Mouse (Mus musculus): ENCODE measurements around the gene Srrm3.

Gene Srrm3

GRCm38 (mm10) chr5:135870505-135870904, 63.8 kb downstream of the Srrm3 start:
- DNase-seq (ENCODE audit: low spot score), result no peak

GRCm38 (mm10) chr5:135872996-135873395, 66.3 kb downstream of the Srrm3 start:
- no peak for DNase-seq (ENCODE audit: low spot score)

- DNase-seq (ENCODE audit: low spot score), result no peak
These were observed 67.1 kb downstream of the Srrm3 start for GRCm38 (mm10) chr5:135873753-135874152.

GRCm38 (mm10) chr5:135877180-135877579, 70.5 kb downstream of the Srrm3 start:
- no peak for DNase-seq (ENCODE audit: low spot score)

- DNase-seq (ENCODE audit: low spot score), result no peak
These were observed 71.1 kb downstream of the Srrm3 start for GRCm38 (mm10) chr5:135877831-135878231.

GRCm38 (mm10) chr5:135879449-135880158, 72.9 kb downstream of the Srrm3 start:
- DNase-seq (ENCODE audit: low spot score), result peak; percentile 32

DNA sequence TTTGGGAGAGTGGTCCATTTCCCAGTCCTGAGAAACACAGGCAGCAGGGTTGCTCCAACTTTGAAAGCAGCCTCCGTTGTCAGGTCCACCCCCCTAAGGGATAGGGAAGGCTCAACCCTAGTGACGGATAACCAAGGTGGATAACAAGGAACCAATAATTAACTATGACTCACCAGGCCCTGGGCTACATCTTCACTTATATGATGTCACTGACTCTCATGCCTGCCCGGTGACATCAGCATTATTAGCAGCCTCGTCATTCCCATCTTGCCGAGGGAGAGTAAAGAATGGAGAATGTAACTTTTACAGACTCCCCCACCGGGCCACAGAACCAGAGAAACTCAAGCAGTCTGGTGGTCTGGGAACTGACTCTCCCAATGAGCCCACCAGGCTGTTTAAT, 78.0 kb downstream of the Srrm3 start:
- no peak for DNase-seq (ENCODE audit: low spot score)

DNA sequence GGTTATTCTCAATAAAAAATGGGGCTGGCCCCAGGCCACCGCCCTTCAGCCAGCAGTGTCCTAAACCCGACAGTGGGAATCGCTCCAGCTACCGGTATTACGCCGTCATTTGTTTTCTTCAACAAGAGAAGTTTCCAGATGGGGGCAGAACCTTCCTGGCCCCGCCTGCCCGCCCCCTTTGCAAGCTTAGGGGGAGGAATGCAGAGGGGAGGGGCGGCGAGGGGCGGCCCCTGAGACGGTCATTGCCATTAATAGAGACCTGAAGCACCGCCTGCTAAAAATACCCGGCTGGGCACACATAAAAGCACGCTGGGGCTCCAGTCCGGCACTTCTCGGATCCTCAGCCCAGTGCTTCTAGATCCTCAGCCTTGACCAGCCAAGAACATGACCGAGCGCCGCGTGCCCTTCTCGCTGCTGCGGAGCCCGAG, 81.0 kb downstream of the Srrm3 start, which contains the start of gene Hspb1:
Hspb1 (plus strand) TSS at position 245 of the 428 bp plus-strand sequence.
- no peak for DNase-seq (ENCODE audit: low spot score)

DNA sequence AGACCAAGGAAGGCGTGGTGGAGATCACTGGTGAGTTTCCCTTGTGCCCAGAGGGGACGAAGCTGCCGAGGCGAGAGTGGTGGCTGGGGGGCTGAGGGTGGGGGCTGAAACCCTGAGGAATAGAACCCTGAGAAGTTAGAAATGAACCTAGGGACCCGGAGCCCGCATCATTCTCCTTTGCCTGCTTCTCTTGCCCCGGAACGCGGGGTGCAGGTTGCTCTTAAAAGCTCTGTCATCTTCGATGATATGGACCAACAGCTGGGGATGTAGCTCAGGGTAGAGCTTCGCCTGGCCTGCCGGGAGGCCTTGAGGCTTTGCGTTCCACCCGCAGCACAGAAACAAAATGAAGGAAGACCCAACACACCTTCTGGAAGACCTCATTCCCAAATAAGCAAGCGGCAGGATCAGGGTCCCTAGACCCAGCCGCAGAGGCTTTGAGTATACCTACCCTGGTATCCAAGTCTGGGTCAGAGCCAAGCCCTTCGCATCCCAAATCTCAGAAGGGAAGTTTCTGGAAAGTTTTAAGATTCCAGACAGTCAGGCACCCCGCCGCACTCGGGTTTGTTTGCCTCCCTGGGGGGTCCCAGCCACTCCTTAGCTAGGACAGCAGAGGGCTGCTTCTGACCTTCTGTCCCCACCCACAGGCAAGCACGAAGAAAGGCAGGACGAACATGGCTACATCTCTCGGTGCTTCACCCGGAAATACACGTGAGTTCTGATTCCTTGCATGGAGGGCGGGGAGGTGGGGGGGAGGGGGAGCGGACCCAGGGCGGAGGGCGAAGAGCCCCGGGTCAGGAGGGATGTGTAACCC, 81.9 kb downstream of the Srrm3 start:
- no peak for DNase-seq (ENCODE audit: low spot score)

DNA sequence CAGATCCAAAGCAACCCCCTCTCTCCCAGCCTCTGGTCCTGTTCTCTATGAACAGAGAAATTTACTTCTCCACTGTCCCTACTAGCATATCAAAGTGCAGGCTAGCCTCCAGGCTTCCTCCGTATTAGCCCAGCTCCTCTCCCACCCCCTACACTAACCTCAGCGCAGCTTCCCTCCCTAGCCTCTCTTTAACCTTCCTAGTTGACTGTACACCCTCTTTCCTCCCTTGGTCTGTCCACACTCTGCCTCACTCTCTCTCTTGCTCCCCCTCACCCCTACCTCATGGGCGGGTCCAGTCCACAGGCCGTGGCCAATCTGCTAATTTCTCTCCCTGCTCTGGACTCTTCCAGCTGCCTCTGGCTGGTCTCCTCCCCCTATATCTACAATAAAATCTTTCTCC, 83.6 kb downstream of the Srrm3 start:
- DNase-seq (ENCODE audit: low spot score), result no peak

DNA sequence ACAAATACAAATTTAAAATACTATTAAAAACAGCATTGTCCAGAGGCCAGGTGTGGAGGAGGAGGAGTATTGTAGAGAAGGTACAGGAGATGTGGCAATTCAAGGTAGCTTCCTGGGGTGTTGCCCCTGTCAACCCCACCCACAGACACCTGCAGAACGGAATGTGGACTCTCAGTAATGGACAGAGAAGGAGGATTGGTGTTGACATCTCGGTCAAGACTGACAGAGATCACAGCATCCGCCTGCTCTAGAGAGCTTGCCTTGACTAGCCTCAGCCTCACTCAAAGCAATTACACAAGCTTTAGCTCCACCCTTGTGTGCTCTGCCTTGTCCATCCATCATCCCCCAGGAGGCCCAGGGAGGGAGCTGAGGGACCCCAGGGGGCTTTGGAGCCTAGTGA, 84.2 kb downstream of the Srrm3 start:
- no peak for DNase-seq (ENCODE audit: low spot score)

DNA sequence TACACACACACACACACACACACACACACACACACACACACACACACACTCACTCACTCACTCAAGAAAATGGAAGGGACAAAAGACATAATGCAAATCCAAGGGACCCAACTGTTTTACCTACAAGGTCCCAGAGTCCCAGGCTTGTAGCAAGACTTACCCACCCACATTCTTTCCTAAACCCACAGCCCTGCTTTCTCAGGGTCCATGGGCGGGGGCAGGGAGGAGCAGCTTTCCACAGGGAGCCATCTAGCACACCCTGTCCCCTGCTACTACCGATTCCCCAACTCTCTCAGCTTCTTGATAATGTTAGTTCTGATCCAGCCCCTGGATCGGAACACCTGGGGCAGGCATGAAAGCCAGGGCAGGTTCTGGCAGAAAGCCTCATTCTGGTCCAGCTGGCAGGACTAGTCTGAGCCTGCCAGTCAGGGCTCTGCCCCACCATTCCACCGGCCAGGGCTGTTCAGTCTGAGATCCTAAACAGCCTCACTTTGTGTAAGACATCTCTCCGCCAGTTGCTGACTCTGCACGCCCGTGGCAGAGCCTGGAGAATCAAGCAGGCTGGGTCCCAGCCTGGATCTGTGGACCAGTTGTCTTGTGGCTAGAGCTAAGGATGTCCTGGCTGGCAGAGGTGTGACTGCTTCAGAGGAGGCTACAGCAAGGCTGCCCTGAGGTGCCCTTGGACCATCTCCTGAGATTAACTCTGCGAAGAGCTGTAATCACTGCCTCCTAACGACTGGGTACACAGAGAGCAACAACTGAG, 86.1 kb downstream of the Srrm3 start:
- no peak for DNase-seq (ENCODE audit: low spot score)

DNA sequence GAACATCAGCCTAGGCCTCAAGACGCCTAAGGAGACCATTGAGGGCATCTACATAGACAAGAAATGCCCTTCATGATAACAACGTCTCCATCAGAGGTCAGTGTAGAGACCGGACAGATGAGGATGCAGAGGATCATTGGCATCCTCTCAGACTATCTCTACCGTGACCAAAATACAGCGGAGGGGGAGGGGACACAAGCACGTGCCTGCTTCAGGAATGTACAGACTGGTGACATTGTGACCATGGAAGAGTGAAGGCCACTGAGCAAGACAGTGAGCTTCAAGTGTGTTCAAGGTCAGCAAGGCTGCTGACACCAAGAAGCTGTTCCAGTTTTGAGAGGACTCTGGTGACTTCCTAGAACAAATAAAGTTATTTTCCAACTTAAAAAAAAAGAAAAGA, 88.3 kb downstream of the Srrm3 start:
- no peak for DNase-seq (ENCODE audit: low spot score)

GRCm38 (mm10) chr5:135898028-135898427, 91.3 kb downstream of the Srrm3 start:
- no peak for DNase-seq (ENCODE audit: low spot score)

- no peak for DNase-seq (ENCODE audit: low spot score)
These were observed 92.3 kb downstream of the Srrm3 start for GRCm38 (mm10) chr5:135898995-135899394.

DNA sequence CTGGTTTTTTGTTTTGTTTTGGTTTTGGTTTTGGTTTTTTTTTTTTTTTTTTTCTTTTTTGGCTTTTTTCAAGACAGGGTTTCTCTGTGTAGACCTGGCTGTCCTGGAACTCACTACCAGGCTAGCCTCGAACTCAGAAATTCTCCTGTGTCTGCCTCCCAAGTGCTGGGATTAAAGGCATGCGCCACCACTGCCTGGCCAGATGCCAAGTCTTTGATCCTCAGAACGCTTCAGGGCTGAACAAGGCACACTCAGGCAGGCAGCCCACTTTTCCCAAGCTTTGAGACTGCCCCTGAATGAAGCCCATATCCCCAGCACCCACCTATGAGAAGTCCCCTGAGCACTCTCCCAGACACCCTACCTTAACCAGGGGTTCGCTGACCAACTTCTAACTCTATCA, 93.1 kb downstream of the Srrm3 start:
- no peak for DNase-seq (ENCODE audit: low spot score)

DNA sequence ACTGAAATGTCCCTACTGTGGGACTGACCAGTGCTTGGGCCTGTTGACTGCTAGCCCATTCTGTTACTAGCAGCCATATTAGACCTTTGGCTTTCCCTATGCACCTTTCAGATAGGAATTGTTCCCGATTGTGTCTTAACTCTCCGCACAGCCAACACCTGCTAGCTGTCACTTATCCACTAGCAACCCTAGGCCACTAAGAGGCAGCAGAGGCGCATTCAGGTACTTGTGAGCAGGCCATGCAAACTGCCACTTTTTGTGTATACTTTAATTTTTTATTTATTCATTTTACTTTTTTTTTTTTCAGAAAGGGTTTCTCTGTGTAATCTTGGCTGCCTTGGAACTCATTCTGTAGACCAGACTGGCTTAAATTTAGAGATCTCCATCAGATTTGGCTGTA, 94.0 kb downstream of the Srrm3 start:
- DNase-seq (ENCODE audit: low spot score), result no peak

DNA sequence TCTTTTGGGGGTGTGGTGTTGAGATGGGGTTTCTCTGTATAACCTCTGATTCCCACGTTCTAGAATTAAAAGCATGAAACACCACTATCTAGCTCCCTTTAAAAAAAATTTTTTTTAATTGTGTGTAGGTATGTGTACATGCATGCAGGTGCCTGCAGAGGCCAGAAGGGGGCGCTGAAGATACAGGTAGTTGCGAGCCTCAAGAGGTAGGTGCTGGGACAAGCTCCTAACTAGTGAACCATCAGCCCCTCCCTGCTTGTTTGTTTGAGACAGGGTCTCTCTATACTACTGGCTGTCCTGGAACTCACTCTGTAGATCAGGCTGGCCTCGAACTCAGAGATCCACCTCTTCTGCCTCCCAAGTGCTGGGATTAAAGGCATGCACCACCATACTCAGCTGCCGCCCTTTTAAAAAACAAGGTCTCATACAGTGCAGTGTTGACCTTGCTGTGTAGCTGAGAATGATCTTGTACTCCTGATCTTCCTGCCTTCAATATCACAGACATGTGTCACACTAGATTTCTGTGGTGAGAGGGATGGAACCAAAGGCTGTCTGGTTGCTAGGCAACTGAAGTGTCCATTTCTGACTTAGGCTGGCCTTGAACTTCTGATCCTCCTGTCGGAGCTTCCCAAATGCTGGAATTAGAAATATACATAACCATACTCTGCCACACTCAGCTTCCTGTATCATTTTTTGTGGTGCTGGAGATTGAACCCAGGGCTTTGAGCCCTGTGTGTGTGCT, 94.8 kb downstream of the Srrm3 start:
- no peak for DNase-seq (ENCODE audit: low spot score)

DNA sequence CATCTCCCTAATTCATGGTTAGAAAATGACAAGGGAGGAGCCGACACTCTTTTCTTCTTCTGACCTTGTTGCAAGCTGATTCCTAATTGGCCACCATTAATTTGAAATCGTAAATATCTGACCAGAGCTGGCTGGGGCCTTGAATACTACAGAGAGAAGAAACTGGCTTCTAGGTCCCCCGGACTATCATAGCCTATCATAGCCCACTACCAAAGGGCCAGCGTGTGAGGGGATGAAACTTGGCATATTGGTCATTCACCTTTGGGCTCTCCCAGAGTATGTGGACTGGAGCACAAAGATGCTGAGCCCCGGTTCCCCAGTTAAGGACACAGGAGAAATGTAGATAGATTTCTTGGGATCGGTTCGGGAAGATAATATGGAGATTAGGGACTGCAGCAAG, 96.4 kb downstream of the Srrm3 start:
- no peak for DNase-seq (ENCODE audit: low spot score)

- DNase-seq (ENCODE audit: low spot score), result peak; percentile 88
These were observed 97.0 kb downstream of the Srrm3 start for GRCm38 (mm10) chr5:135903551-135904151.

- DNase-seq (ENCODE audit: low spot score), result no peak
These were observed 97.6 kb downstream of the Srrm3 start for GRCm38 (mm10) chr5:135904259-135904658.

All from ovary, postnatal 10 days (tissue).